ENCODE assay signal across 25 mouse cellular contexts in the genomic region with DNA sequence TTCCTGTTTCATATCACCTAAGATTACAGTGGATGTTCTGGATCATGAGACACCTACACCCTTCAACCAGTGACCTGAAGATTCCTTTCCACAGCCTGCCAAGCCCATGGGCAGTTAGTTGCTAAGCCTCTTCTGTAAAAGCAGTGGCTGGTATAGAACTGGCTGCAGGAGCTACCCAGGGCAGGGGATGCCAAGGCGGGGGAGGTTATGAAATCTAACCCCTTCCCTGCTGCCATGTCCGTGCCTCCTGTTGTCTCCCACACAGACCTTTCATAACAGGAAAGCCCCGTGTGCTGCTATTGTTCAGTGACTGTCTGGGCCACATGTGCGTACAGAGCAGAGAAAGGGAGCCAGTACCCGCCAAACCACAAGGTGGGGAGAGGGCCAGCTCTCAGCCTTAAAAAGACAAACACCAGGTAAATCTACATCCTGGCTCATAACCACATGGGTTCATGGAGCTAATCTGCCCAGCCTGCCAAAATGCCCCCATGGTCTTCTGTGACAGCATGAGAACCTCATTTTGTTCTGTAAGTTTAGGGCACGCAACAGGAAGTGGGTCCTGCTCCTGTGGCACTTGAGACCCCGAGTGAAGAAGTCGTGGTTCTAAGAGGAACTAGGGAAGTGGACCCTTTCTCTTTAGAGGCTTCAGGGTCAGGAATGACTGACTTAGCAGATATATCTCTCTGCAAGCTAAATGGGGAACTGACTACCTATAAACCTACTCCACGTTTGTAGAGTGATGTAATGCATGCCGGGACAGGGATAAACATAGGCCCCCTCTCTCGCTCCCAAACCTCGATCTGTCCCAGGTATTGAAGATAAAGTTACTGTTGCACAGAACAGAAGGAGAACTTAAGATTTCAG. TPM values are rescaled to one million over a fixed set of nuclear protein-coding genes. Genes with fewer than 3 reads are reported as not detected.
DNase-seq lines count a peak whose midpoint lies in the region; ATAC-seq lines count a peak whose summit lies in the region.
"Had no signal": no experiment of that assay in that cellular context is flagged by ENCODE, and none has a peak within 500 bp of the region (broad histone marks: within the 10 kb centered on the region; RNA-seq: fewer than 3 reads in every experiment).

No protein-coding gene starts in this region.

- H3K9me3 ChIP-seq in embryonic facial prominence, embryonic 14.5 days (ENCODE audit: control insufficient read depth, low read length), result no peaks in the 10 kb centered on the region
- H3K9me3 ChIP-seq in embryonic facial prominence, embryonic 10.5 days, result no peaks in the 10 kb centered on the region
- H3K9me3 ChIP-seq in liver, embryonic 12.5 days (replicated peaks), result no peaks in the 10 kb centered on the region
- H3K9me3 ChIP-seq in hindbrain, embryonic 14.5 days (ENCODE audit: control insufficient read depth, low read length), result no peaks in the 10 kb centered on the region
- H3K9me3 ChIP-seq: embryonic facial prominence, embryonic 12.5 days; heart, embryonic 13.5 days; hindbrain, embryonic 12.5 days; intestine, embryonic 15.5 days had no signal

- ATAC-seq in embryonic facial prominence, embryonic 14.5 days (ENCODE audit: low read depth), result peak; percentile 56; the same call in 1 of the 2 replicates
- ATAC-seq in megakaryocyte, adult 5-6 weeks (ENCODE audit: poor library complexity, severe bottlenecking), result 0 out of 2 replicates have a peak, but pooled peaks have one; percentile 24
- no peak for ATAC-seq in liver, embryonic 12.5 days
- no peak for ATAC-seq in hindbrain, embryonic 14.5 days (ENCODE audit: low FRiP score)
- ATAC-seq: forebrain, embryonic 14.5 days; hindbrain, postnatal 0 days; intestine, embryonic 15.5 days had no signal

- H3K27ac ChIP-seq in embryonic facial prominence, embryonic 14.5 days (replicated peaks; ENCODE audit: low read depth, low read length), result no peak overlapping the region
- no peak overlapping the region for H3K27ac ChIP-seq in embryonic facial prominence, embryonic 10.5 days (replicated peaks)
- H3K27ac ChIP-seq in liver, embryonic 12.5 days, result no peak overlapping the region
- H3K27ac ChIP-seq in hindbrain, embryonic 14.5 days, result no peak overlapping the region
- H3K27ac ChIP-seq: embryonic facial prominence, embryonic 12.5 days; forebrain, embryonic 10.5 days; gastrocnemius, adult 2 months; heart, embryonic 13.5 days; hindbrain, embryonic 12.5 days; hindbrain, postnatal 0 days; intestine, embryonic 15.5 days had no signal

- no peaks in the 10 kb centered on the region for H3K36me3 ChIP-seq in embryonic facial prominence, embryonic 14.5 days (ENCODE audit: control insufficient read depth, insufficient read depth, low read length)
- no peaks in the 10 kb centered on the region for H3K36me3 ChIP-seq in embryonic facial prominence, embryonic 10.5 days (replicated peaks)
- H3K36me3 ChIP-seq in liver, embryonic 12.5 days, result no peaks in the 10 kb centered on the region
- H3K36me3 ChIP-seq in hindbrain, embryonic 14.5 days (replicated peaks; ENCODE audit: control insufficient read depth, insufficient read depth), result no peaks in the 10 kb centered on the region
- H3K36me3 ChIP-seq: embryonic facial prominence, embryonic 12.5 days; forebrain, embryonic 10.5 days; heart, embryonic 13.5 days; hindbrain, embryonic 12.5 days; intestine, embryonic 15.5 days had no signal

- no peaks in the 10 kb centered on the region for H3K27me3 ChIP-seq in embryonic facial prominence, embryonic 14.5 days (replicated peaks; ENCODE audit: control insufficient read depth, insufficient read depth, low read length)
- H3K27me3 ChIP-seq in embryonic facial prominence, embryonic 10.5 days (replicated peaks; ENCODE audit: low read depth, poor library complexity, severe bottlenecking), result no peaks in the 10 kb centered on the region
- no peaks in the 10 kb centered on the region for H3K27me3 ChIP-seq in liver, embryonic 12.5 days (replicated peaks)
- H3K27me3 ChIP-seq in hindbrain, embryonic 14.5 days (ENCODE audit: control insufficient read depth, insufficient read depth, low read length), result no peaks in the 10 kb centered on the region
- H3K27me3 ChIP-seq: embryonic facial prominence, embryonic 12.5 days; heart, embryonic 13.5 days; hindbrain, embryonic 12.5 days; intestine, embryonic 15.5 days had no signal

- no peak for DNase-seq in embryonic facial prominence, embryonic 14.5 days (ENCODE audit: low spot score)
- no peak for DNase-seq in embryonic facial prominence, embryonic 10.5 days (ENCODE audit: low spot score)
- peak; percentile 14 for DNase-seq in A20 (ENCODE audit: low read depth, low spot score)
- DNase-seq in fat pad, adult 2 months (ENCODE audit: extremely low read depth, low read depth, low spot score), result peak; percentile 91
- DNase-seq in hindbrain, embryonic 14.5 days (ENCODE audit: low spot score), result no peak
- DNase-seq: adrenal gland, adult 2 months; adrenal gland, postnatal 36 days; cerebellum, adult 2 months; cerebellum, postnatal 10 days; embryo, embryonic 11 days; gastrocnemius, adult 2 months; gastrocnemius, postnatal 25 days; heart, adult 18-20 months; heart, postnatal 36 days had no signal

- 72% methylated on average over 12 of the region's 12 CpGs for WGBS in embryonic facial prominence, embryonic 14.5 days
- WGBS in embryonic facial prominence, embryonic 10.5 days, result 84% methylated on average over 12 of the region's 12 CpGs
- 23% methylated on average over 12 of the region's 12 CpGs for WGBS in liver, embryonic 12.5 days (ENCODE audit: insufficient replicate concordance)
- WGBS in hindbrain, embryonic 14.5 days, result 81% methylated on average over 12 of the region's 12 CpGs

- no peak overlapping the region for H3K9ac ChIP-seq in embryonic facial prominence, embryonic 14.5 days (ENCODE audit: low read depth, low read length)
- H3K9ac ChIP-seq in liver, embryonic 12.5 days, result no peak overlapping the region
- H3K9ac ChIP-seq in hindbrain, embryonic 14.5 days, result no peak overlapping the region
- H3K9ac ChIP-seq: embryonic facial prominence, embryonic 12.5 days; heart, embryonic 13.5 days; hindbrain, embryonic 12.5 days; intestine, embryonic 15.5 days had no signal

- peaks cover 4% of the 10 kb centered on the region; the same call in 1 of the 2 replicates for H3K4me1 ChIP-seq in embryonic facial prominence, embryonic 14.5 days (ENCODE audit: control insufficient read depth, insufficient read depth, low read length)
- H3K4me1 ChIP-seq in embryonic facial prominence, embryonic 10.5 days, result no peaks in the 10 kb centered on the region
- H3K4me1 ChIP-seq in liver, embryonic 12.5 days, result no peaks in the 10 kb centered on the region
- no peaks in the 10 kb centered on the region for H3K4me1 ChIP-seq in hindbrain, embryonic 14.5 days (replicated peaks; ENCODE audit: control insufficient read depth, insufficient read depth, low read length)
- H3K4me1 ChIP-seq: embryonic facial prominence, embryonic 12.5 days; forebrain, embryonic 10.5 days; hindbrain, embryonic 12.5 days; intestine, embryonic 15.5 days had no signal

- no peak overlapping the region for H3K4me3 ChIP-seq in embryonic facial prominence, embryonic 14.5 days (ENCODE audit: low read depth, low read length)
- H3K4me3 ChIP-seq in embryonic facial prominence, embryonic 10.5 days, result no peak overlapping the region
- no peak overlapping the region for H3K4me3 ChIP-seq in liver, embryonic 12.5 days
- no peak overlapping the region for H3K4me3 ChIP-seq in hindbrain, embryonic 14.5 days (replicated peaks; ENCODE audit: low read length)
- H3K4me3 ChIP-seq: embryonic facial prominence, embryonic 12.5 days; forebrain, embryonic 10.5 days; gastrocnemius, adult 2 months; heart, embryonic 13.5 days; hindbrain, embryonic 12.5 days; intestine, embryonic 15.5 days had no signal

- H3K4me2 ChIP-seq in embryonic facial prominence, embryonic 14.5 days (ENCODE audit: low read depth, low read length), result no peak overlapping the region
- H3K4me2 ChIP-seq in liver, embryonic 12.5 days, result no peak overlapping the region
- no peak overlapping the region for H3K4me2 ChIP-seq in hindbrain, embryonic 14.5 days (replicated peaks)
- H3K4me2 ChIP-seq: embryonic facial prominence, embryonic 12.5 days; heart, embryonic 13.5 days; hindbrain, embryonic 12.5 days; intestine, embryonic 15.5 days had no signal

RNA-seq across cellular contexts. Expression of gene Edar, which starts 50.4 kb away (rescaled TPM):
- 1.4 and 2.6 TPM in 2 replicates for polyA plus RNA-seq in embryonic facial prominence, embryonic 14.5 days (2014; fragmentation: Nextera tagmentation; extraction: Ambion mirVana)
- 0.38 and 0.57 TPM in 2 replicates for polyA plus RNA-seq in embryonic facial prominence, embryonic 10.5 days (2016; fragmentation: Nextera tagmentation; extraction: Ambion mirVana)
- not detected in 2 replicates for total RNA-seq in megakaryocyte, adult 5-6 weeks (2015)
- total RNA-seq in megakaryocyte, adult 5-6 weeks (2017), result 0.04 TPM in 1 of 2 replicates, not detected in the other
- polyA plus RNA-seq in liver, embryonic 12.5 days (2016; fragmentation: Nextera tagmentation; extraction: Ambion mirVana), result 0.06 TPM in 1 of 2 replicates, not detected in the other
- polyA plus RNA-seq in hindbrain, embryonic 14.5 days (2014; fragmentation: Nextera tagmentation; extraction: Ambion mirVana), result 0.24 and 0.25 TPM in 2 replicates
- polyA plus RNA-seq: C2C12; heart, postnatal 0 days had no signal

Comparison
In these comparisons a context has a peak if more than half of its experiments do, and no peak if none do; other contexts are left out.
1. ATAC-seq: peak in embryonic facial prominence, embryonic 14.5 days (single experiment) and megakaryocyte, adult 5-6 weeks (single experiment); none in liver, embryonic 12.5 days (single experiment) and hindbrain, embryonic 14.5 days (single experiment).
2. DNase-seq: peak in A20 (single experiment) and fat pad, adult 2 months (single experiment); none in embryonic facial prominence, embryonic 14.5 days (single experiment), embryonic facial prominence, embryonic 10.5 days (single experiment) and hindbrain, embryonic 14.5 days (single experiment).